Mouse (Mus musculus): ENCODE data around the gene Rnd2. TPM values are rescaled to one million over a fixed set of nuclear protein-coding genes. Genes with fewer than 3 reads are reported as not detected.

The Rnd2 gene
- polyA plus RNA-seq, 1 experiment from 2014 or later: 108 TPM

GRCm38 (mm10) chr11:101518937-101519336, 54.1 kb downstream of the Rnd2 start:
- Histone ChIP-seq H3K27ac (no peak overlapping the region), H3K9me3 (no peaks in the 10 kb centered on the region), H3K4me2 (no peak overlapping the region), H3K4me3 (no peak overlapping the region), H3K9ac (no peak overlapping the region), H3K27me3 (no peaks in the 10 kb centered on the region), H3K4me1 (replicated peaks) (no peaks in the 10 kb centered on the region), H3K36me3 (0 out of 2 replicates have a peak, but pooled peaks cover 2% of the 10 kb centered on the region)
- no peak for ATAC-seq (ENCODE audit: low FRiP score)
- WGBS: 81% methylated on average over 5 of the region's 5 CpGs

- Histone ChIP-seq H3K4me1 (replicated peaks) (no peaks in the 10 kb centered on the region), H3K27me3 (no peaks in the 10 kb centered on the region), H3K9ac (no peak overlapping the region), H3K9me3 (no peaks in the 10 kb centered on the region), H3K4me2 (no peak overlapping the region), H3K27ac (no peak overlapping the region), H3K4me3 (no peak overlapping the region), H3K36me3 (no peaks in the 10 kb centered on the region; the same call in 1 of the 2 replicates)
- 92% methylated on average over 6 of the region's 6 CpGs for WGBS
- ATAC-seq (ENCODE audit: low FRiP score): no peak
Measured at GRCm38 (mm10) chr11:101519364-101519763, 54.6 kb downstream of the Rnd2 start.

Small RNA genes lying within 50 kb of the gene (microRNA-seq; reads per million reads assigned to microRNA genes)
- gene Mir6929: not detected

Other genes with a start within 250 kb of the Rnd2 start
- gene Ezh1, start 238.5 kb upstream of the Rnd2 start, polyA plus RNA-seq (2015; fragmentation: Nextera tagmentation; extraction: Ambion mirVana): 20.4 and 20.7 TPM in 2 replicates
- 84.8 and 94.9 TPM in 2 replicates for gene Ramp2, start 219.0 kb upstream of the Rnd2 start, polyA plus RNA-seq (2015; fragmentation: Nextera tagmentation; extraction: Ambion mirVana)
- gene Vps25, start 211.3 kb upstream of the Rnd2 start, polyA plus RNA-seq (2015; fragmentation: Nextera tagmentation; extraction: Ambion mirVana): 110 and 115 TPM in 2 replicates
- 7.0 and 7.7 TPM in 2 replicates for gene Wnk4, start 204.4 kb upstream of the Rnd2 start, polyA plus RNA-seq (2015; fragmentation: Nextera tagmentation; extraction: Ambion mirVana)
- gene Cntd1, start 186.0 kb upstream of the Rnd2 start, polyA plus RNA-seq (2015; fragmentation: Nextera tagmentation; extraction: Ambion mirVana): 1.3 TPM in 2 replicates
- 216 and 226 TPM in 2 replicates for gene Coa3, start 185.9 kb upstream of the Rnd2 start, polyA plus RNA-seq (2015; fragmentation: Nextera tagmentation; extraction: Ambion mirVana)
- 166 and 188 TPM in 2 replicates for gene Becn1, start 162.7 kb upstream of the Rnd2 start, polyA plus RNA-seq (2015; fragmentation: Nextera tagmentation; extraction: Ambion mirVana)
- gene Psme3, start 148.8 kb upstream of the Rnd2 start, polyA plus RNA-seq (2015; fragmentation: Nextera tagmentation; extraction: Ambion mirVana): 118 and 122 TPM in 2 replicates
- 1.9 and 2.4 TPM in 2 replicates for gene Aoc2, start 139.9 kb upstream of the Rnd2 start, polyA plus RNA-seq (2015; fragmentation: Nextera tagmentation; extraction: Ambion mirVana)
- gene Aoc3, start 134.4 kb upstream of the Rnd2 start, polyA plus RNA-seq (2015; fragmentation: Nextera tagmentation; extraction: Ambion mirVana): not detected in 2 replicates
- not detected in 2 replicates for gene G6pc, start 97.4 kb upstream of the Rnd2 start, polyA plus RNA-seq (2015; fragmentation: Nextera tagmentation; extraction: Ambion mirVana)
- 91.5 and 96.2 TPM in 2 replicates for gene Aarsd1, start 47.4 kb upstream of the Rnd2 start, polyA plus RNA-seq (2015; fragmentation: Nextera tagmentation; extraction: Ambion mirVana)
- 4.8 and 8.0 TPM in 2 replicates for gene Gm27029, start 40.2 kb upstream of the Rnd2 start, polyA plus RNA-seq (2015; fragmentation: Nextera tagmentation; extraction: Ambion mirVana)
- gene Rundc1, start 39.9 kb upstream of the Rnd2 start, polyA plus RNA-seq (2015; fragmentation: Nextera tagmentation; extraction: Ambion mirVana): 28.6 and 29.8 TPM in 2 replicates
- gene Ptges3l, start 39.7 kb upstream of the Rnd2 start, polyA plus RNA-seq (2015; fragmentation: Nextera tagmentation; extraction: Ambion mirVana): 2.3 and 2.8 TPM in 2 replicates
- 301 and 310 TPM in 2 replicates for gene Rpl27, start 22.7 kb upstream of the Rnd2 start, polyA plus RNA-seq (2015; fragmentation: Nextera tagmentation; extraction: Ambion mirVana)
- gene Ifi35, start 16.6 kb upstream of the Rnd2 start, polyA plus RNA-seq (2015; fragmentation: Nextera tagmentation; extraction: Ambion mirVana): 3.7 and 4.0 TPM in 2 replicates
- 92.1 and 96.6 TPM in 2 replicates for gene Vat1, start 1.2 kb downstream of the Rnd2 start, polyA plus RNA-seq (2015; fragmentation: Nextera tagmentation; extraction: Ambion mirVana)
- 2.9 TPM in 2 replicates for gene Brca1, start 87.0 kb downstream of the Rnd2 start, polyA plus RNA-seq (2015; fragmentation: Nextera tagmentation; extraction: Ambion mirVana)
- gene Nbr1, start 87.2 kb downstream of the Rnd2 start, polyA plus RNA-seq (2015; fragmentation: Nextera tagmentation; extraction: Ambion mirVana): 98.7 and 104 TPM in 2 replicates
- gene Tmem106a, start 117.2 kb downstream of the Rnd2 start, polyA plus RNA-seq (2015; fragmentation: Nextera tagmentation; extraction: Ambion mirVana): 3.4 and 4.1 TPM in 2 replicates
- gene Gm11634, start 134.3 kb downstream of the Rnd2 start, polyA plus RNA-seq (2015; fragmentation: Nextera tagmentation; extraction: Ambion mirVana): not detected in 2 replicates
- gene Rdm1, start 162.2 kb downstream of the Rnd2 start, polyA plus RNA-seq (2015; fragmentation: Nextera tagmentation; extraction: Ambion mirVana): 15.5 and 18.9 TPM in 2 replicates
- gene Arl4d, start 200.5 kb downstream of the Rnd2 start, polyA plus RNA-seq (2015; fragmentation: Nextera tagmentation; extraction: Ambion mirVana): 8.0 and 10.7 TPM in 2 replicates

Measured in hindbrain, embryonic 13.5 days (tissue).